Mouse (Mus musculus) liver, postnatal 0 days (tissue): ENCODE measurements at regions not wholly inside any gene's neighbourhood (a gene's known extent, or its start where the extent isn't known, plus 50 kb on each side); places are given as distances from the start of the nearest gene placed in this dataset.

ENCODE experiments used
- ATAC-seq: fragments of 200-750 bp; cut with Nextera tagmentation; 2 replicates; pipeline ENCODE4 v1.8.0; 2017; ENCODE audit warnings: mild to moderate bottlenecking, moderate library complexity
- DNase-seq: peaks from one replicate; pipeline ENCODE4 v3.0.0-alpha.2; 2016
- H3K27ac ChIP-seq: fragments of 300-500 bp; sonication (generic); 2 replicates; pipeline ENCODE4 v1.5.1; 2014; ENCODE audit warnings: antibody characterized with exemption, moderate library complexity, mild to moderate bottlenecking, low read depth
- H3K27me3 ChIP-seq: fragments of 300-500 bp; sonication (generic); 2 replicates; pipeline ENCODE4 v1.6.1; 2014; ENCODE audit warnings: low read length, control low read depth, mixed read lengths; ENCODE audit not compliant: insufficient read depth
- H3K36me3 ChIP-seq: fragments of 300-500 bp; sonication (generic); replicated peaks from 2 replicates; pipeline ENCODE4 v1.6.1; 2014; ENCODE audit warnings: mild to moderate bottlenecking, control low read depth, low read length, moderate library complexity, mixed read lengths; ENCODE audit not compliant: insufficient read depth
- H3K4me1 ChIP-seq: fragments of 300-500 bp; sonication (generic); 2 replicates; pipeline ENCODE4 v1.6.1; 2014; ENCODE audit warnings: antibody characterized with exemption, mild to moderate bottlenecking, control low read depth; ENCODE audit not compliant: insufficient read depth
- H3K4me2 ChIP-seq: fragments of 300-500 bp; sonication (generic); 2 replicates; pipeline ENCODE4 v1.6.1; 2014; ENCODE audit warnings: low read depth, mild to moderate bottlenecking, low read length, moderate library complexity, mixed read lengths
- H3K4me3 ChIP-seq: fragments of 300-500 bp; sonication (generic); 2 replicates; pipeline ENCODE4 v1.5.1; 2014; ENCODE audit warnings: low read depth, low read length
- H3K9ac ChIP-seq: fragments of 300-500 bp; sonication (generic); replicated peaks from 2 replicates; pipeline ENCODE4 v1.6.1; 2014; ENCODE audit warnings: mild to moderate bottlenecking, moderate library complexity
- H3K9me3 ChIP-seq: fragments of 300-500 bp; sonication (generic); 2 replicates; pipeline ENCODE4 v1.6.1; 2016; ENCODE audit warnings: mild to moderate bottlenecking, control low read depth, low read length, mixed read lengths
- CTCF ChIP-seq: sonication (generic); IDR thresholded peaks from 2 replicates; pipeline ENCODE4 v1.5.1; 2016; ENCODE audit warnings: antibody characterized with exemption, low read depth
- EP300 ChIP-seq: IDR thresholded peaks from 2 replicates; pipeline ENCODE4 v1.6.1; 2016; ENCODE audit warnings: antibody characterized with exemption, low read depth, mild to moderate bottlenecking
- WGBS: fragments of 180-500 bp; shearing (Covaris S2); extraction: QIAGEN DNeasy Blood & Tissue Kit; methylation state at CpG from one replicate; pipeline ENCODE4 v1.1.7; 2014; ENCODE audit not compliant: insufficient replicate concordance; 5-methylcytosine and 5-hydroxymethylcytosine counted together

- H3K36me3 ChIP-seq = no peaks in the 10 kb centered on the region
- WGBS = 82% methylated on average over 11 of the region's 11 CpGs
- H3K27ac ChIP-seq = no peak overlapping the region
- H3K9me3 ChIP-seq = no peaks in the 10 kb centered on the region
- no peak overlapping the region for H3K9ac ChIP-seq
- no peak overlapping the region for H3K4me2 ChIP-seq
- no peaks in the 10 kb centered on the region for H3K27me3 ChIP-seq
- no peak overlapping the region for H3K4me3 ChIP-seq
- ATAC-seq (no peak), DNase-seq (no peak)
- TF ChIP-seq EP300 (no peak), CTCF (no peak)
- no peaks in the 10 kb centered on the region for H3K4me1 ChIP-seq
Observed at GRCm38 (mm10) chr14:48812741-48813495, 139.3 kb upstream of the Otx2 start.

GRCm38 (mm10) chr14:48804098-48804497, 130.5 kb upstream of the Otx2 start:
- no peak overlapping the region for H3K27ac ChIP-seq
- H3K27me3 ChIP-seq = no peaks in the 10 kb centered on the region
- 78% methylated on average over 4 of the region's 4 CpGs for WGBS
- no peaks in the 10 kb centered on the region for H3K36me3 ChIP-seq
- no peaks in the 10 kb centered on the region for H3K4me1 ChIP-seq
- H3K9ac ChIP-seq = no peak overlapping the region
- DNase-seq = no peak
- no peak overlapping the region for H3K4me3 ChIP-seq
- ATAC-seq = no peak
- no peak for TF ChIP-seq CTCF
- no peak for TF ChIP-seq EP300
- H3K9me3 ChIP-seq = no peaks in the 10 kb centered on the region
- no peak overlapping the region for H3K4me2 ChIP-seq

- Histone ChIP-seq H3K4me3 (no peak overlapping the region), H3K4me1 (no peaks in the 10 kb centered on the region), H3K9ac (no peak overlapping the region), H3K4me2 (no peak overlapping the region), H3K27me3 (no peaks in the 10 kb centered on the region), H3K36me3 (no peaks in the 10 kb centered on the region), H3K27ac (no peak overlapping the region), H3K9me3 (no peaks in the 10 kb centered on the region)
- DNase-seq (no peak), ATAC-seq (no peak)
- TF ChIP-seq EP300 (no peak), CTCF (no peak)
- WGBS = 59% methylated on average over 14 of the region's 14 CpGs
Observed at GRCm38 (mm10) chr14:48801283-48801682, 127.7 kb upstream of the Otx2 start.

GRCm38 (mm10) chr14:48800857-48801256, 127.2 kb upstream of the Otx2 start:
- no peak overlapping the region for H3K27ac ChIP-seq
- DNase-seq = no peak
- TF ChIP-seq EP300 (no peak), CTCF (no peak)
- H3K4me1 ChIP-seq = no peaks in the 10 kb centered on the region
- no peaks in the 10 kb centered on the region for H3K9me3 ChIP-seq
- no peak overlapping the region for H3K4me3 ChIP-seq
- H3K27me3 ChIP-seq = no peaks in the 10 kb centered on the region
- H3K4me2 ChIP-seq = no peak overlapping the region
- H3K36me3 ChIP-seq = no peaks in the 10 kb centered on the region
- H3K9ac ChIP-seq = no peak overlapping the region
- no peak for ATAC-seq
- 34% methylated on average over 5 of the region's 5 CpGs for WGBS

GRCm38 (mm10) chr14:48800100-48800449, 126.5 kb upstream of the Otx2 start:
- Histone ChIP-seq H3K4me2 (no peak overlapping the region), H3K36me3 (no peaks in the 10 kb centered on the region), H3K9me3 (no peaks in the 10 kb centered on the region), H3K4me1 (no peaks in the 10 kb centered on the region), H3K27me3 (no peaks in the 10 kb centered on the region), H3K4me3 (no peak overlapping the region), H3K9ac (no peak overlapping the region), H3K27ac (no peak overlapping the region)
- no peak for ATAC-seq
- TF ChIP-seq EP300 (no peak), CTCF (no peak)
- 63% methylated on average over 4 of the region's 4 CpGs for WGBS
- DNase-seq = no peak

GRCm38 (mm10) chr14:48799442-48800099, 126.0 kb upstream of the Otx2 start:
- H3K36me3 ChIP-seq = no peaks in the 10 kb centered on the region
- H3K9ac ChIP-seq = no peak overlapping the region
- H3K27me3 ChIP-seq = no peaks in the 10 kb centered on the region
- DNase-seq (no peak), ATAC-seq (no peak)
- H3K4me1 ChIP-seq = no peaks in the 10 kb centered on the region
- TF ChIP-seq EP300 (no peak), CTCF (no peak)
- 71% methylated on average over 10 of the region's 10 CpGs for WGBS
- no peak overlapping the region for H3K4me3 ChIP-seq
- no peaks in the 10 kb centered on the region for H3K9me3 ChIP-seq
- no peak overlapping the region for H3K4me2 ChIP-seq
- H3K27ac ChIP-seq = no peak overlapping the region
